ENCODE assay signal across 20 mouse cellular contexts in the genomic region with DNA sequence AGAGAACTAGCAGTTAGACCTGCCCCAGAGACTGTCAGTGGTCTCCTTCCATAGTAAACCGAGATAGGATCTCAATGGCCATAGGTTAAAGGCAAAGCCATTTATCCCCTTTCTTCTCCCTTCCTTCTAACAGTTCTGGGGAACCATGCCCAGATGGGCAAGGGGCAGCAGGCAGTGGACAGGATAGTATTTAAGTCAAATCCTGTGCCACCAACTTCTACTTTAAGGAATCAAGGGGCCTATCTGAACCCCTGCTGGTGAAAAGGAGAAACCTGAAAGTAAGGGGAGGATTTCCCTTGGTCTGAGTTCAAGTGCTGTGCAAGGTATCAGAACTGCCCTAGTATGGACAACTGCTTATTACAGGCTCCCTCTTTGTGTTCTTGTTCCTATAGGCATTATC.
"Had no signal": no experiment of that assay in that cellular context is flagged by ENCODE, and none has a peak within 500 bp of the region (broad histone marks: within the 10 kb centered on the region; RNA-seq: fewer than 3 reads in every experiment).

No protein-coding gene starts in this region.

- H3K36me3 ChIP-seq: lung, embryonic 15.5 days; midbrain, embryonic 13.5 days; neural tube, embryonic 13.5 days; neural tube, embryonic 15.5 days; stomach, embryonic 15.5 days had no signal

- H3K4me1 ChIP-seq: stomach, embryonic 15.5 days had no signal

- H3K9ac ChIP-seq: lung, embryonic 15.5 days; midbrain, embryonic 13.5 days; neural tube, embryonic 13.5 days; neural tube, embryonic 15.5 days; stomach, embryonic 15.5 days had no signal

- ATAC-seq: lung, postnatal 0 days; midbrain, embryonic 13.5 days; midbrain, embryonic 16.5 days had no signal

- H3K4me2 ChIP-seq: lung, embryonic 15.5 days; midbrain, embryonic 11.5 days; midbrain, embryonic 13.5 days; neural tube, embryonic 13.5 days; neural tube, embryonic 15.5 days; stomach, embryonic 15.5 days had no signal

- H3K27me3 ChIP-seq: lung, embryonic 15.5 days; midbrain, embryonic 13.5 days; neural tube, embryonic 13.5 days; neural tube, embryonic 15.5 days; stomach, embryonic 15.5 days had no signal

- DNase-seq: lung, adult 2 months; lung, postnatal 14 days; lung, postnatal 36 days; retina, postnatal 1 day; right cerebral cortex, postnatal 14 days; thymus, adult 2 months; thymus, postnatal 25 days; thymus, postnatal 4 days had no signal

- H3K27ac ChIP-seq: lung, embryonic 15.5 days; macrophage; midbrain, embryonic 13.5 days; neural tube, embryonic 13.5 days; neural tube, embryonic 15.5 days; stomach, embryonic 15.5 days; stomach, postnatal 0 days had no signal

- H3K4me3 ChIP-seq: lung, embryonic 15.5 days; megakaryocyte, embryonic 14.5 days; midbrain, embryonic 13.5 days; myocyte; neural tube, embryonic 13.5 days; neural tube, embryonic 15.5 days; stomach, embryonic 15.5 days had no signal

- H3K9me3 ChIP-seq: lung, embryonic 15.5 days; megakaryocyte, embryonic 14.5 days; midbrain, embryonic 13.5 days; neural tube, embryonic 13.5 days; neural tube, embryonic 15.5 days; stomach, embryonic 15.5 days had no signal
